Mouse (Mus musculus) adrenal gland, adult 2 months (tissue): Measurements from ENCODE around the gene Pgm5. TPM values are rescaled to one million over a fixed set of nuclear protein-coding genes. Genes with fewer than 3 reads are reported as not detected.
A peak's percentile ranks its signal among the peaks of the same experiment; 100 is the strongest.
"Not testable (repeated sequence)": the region's sequence is repeated elsewhere in the genome, so short reads cannot be mapped to it uniquely, and the experiment has no call there.

Experiments
- DNase-seq: peaks from one replicate; pipeline ENCODE4 v3.0.0; 2021
- long read RNA-seq: library from polyadenylated mRNA; stranded (forward); transcript quantifications from one replicate; pipeline ENCODE4 v2.0.0, GENCODE M21; 2021
- polyA plus RNA-seq: library from polyadenylated mRNA; depleted of rRNA; stranded (reverse); fragments of >200 nt; gene quantifications from 2 replicates; pipeline ENCODE4 v1.2.3, GENCODE M21; 2012; rRNA removed
- total RNA-seq, 2 experiments: library from RNA; stranded (reverse); gene quantifications; 2 replicates each; pipeline ENCODE4 v1.2.3; 2021

The Pgm5 gene
- total RNA-seq (10 to 100 TPM; 51.9 to 89.1 TPM), polyA plus RNA-seq (5.3 and 7.3 TPM in 2 replicates)
- long read RNA-seq, transcript Pgm5-201 (11 exons, 3,239 nt) = major isoform, 5 of 7 reads
- long read RNA-seq, partial matches to known transcripts = 1 of 7 reads
- long read RNA-seq, other reads (novel, unspliced or antisense) = 1 of 7 reads

GRCm38 (mm10) chr19:24861612-24862451, at the start of gene Pgm5:
Pgm5 (minus strand) TSS chr19:24861855.
- peak; percentile 74 for DNase-seq

- DNase-seq = no peak
Observed at GRCm38 (mm10) chr19:24908385-24909155, 46.9 kb upstream of the Pgm5 start.

DNA sequence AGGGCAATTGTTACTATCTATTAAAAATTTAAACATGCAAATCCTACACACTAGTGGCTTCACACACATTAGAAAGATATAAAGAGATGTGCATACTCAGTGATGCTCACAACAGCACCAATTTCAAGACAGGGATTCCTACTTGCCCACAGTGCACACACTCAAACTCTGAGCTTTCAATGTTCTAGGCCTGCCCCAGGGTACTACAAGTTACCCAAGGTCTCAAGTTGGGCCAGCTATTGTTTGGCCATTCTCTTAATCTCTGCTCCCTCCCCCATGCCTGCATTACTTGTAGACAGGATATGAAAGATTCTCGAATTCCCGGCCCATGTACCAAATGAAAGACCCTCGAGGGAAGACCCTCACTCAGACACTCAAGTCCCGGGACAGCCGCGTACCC, 46.0 kb upstream of the Pgm5 start:
- no peak for DNase-seq

- no peak for DNase-seq
Observed at GRCm38 (mm10) chr19:24902821-24903220, 41.2 kb upstream of the Pgm5 start.

GRCm38 (mm10) chr19:24902256-24902655, 40.6 kb upstream of the Pgm5 start:
- DNase-seq = no peak

GRCm38 (mm10) chr19:24901666-24902065, 40.0 kb upstream of the Pgm5 start:
- DNase-seq = no peak

GRCm38 (mm10) chr19:24900581-24901220, 39.0 kb upstream of the Pgm5 start, which contains the start of gene Foxd4:
Foxd4 (minus strand) TSS chr19:24901197.
- DNase-seq = no peak

- peak; percentile 27 for DNase-seq
Observed at GRCm38 (mm10) chr19:24899578-24900544, 38.2 kb upstream of the Pgm5 start.

DNA sequence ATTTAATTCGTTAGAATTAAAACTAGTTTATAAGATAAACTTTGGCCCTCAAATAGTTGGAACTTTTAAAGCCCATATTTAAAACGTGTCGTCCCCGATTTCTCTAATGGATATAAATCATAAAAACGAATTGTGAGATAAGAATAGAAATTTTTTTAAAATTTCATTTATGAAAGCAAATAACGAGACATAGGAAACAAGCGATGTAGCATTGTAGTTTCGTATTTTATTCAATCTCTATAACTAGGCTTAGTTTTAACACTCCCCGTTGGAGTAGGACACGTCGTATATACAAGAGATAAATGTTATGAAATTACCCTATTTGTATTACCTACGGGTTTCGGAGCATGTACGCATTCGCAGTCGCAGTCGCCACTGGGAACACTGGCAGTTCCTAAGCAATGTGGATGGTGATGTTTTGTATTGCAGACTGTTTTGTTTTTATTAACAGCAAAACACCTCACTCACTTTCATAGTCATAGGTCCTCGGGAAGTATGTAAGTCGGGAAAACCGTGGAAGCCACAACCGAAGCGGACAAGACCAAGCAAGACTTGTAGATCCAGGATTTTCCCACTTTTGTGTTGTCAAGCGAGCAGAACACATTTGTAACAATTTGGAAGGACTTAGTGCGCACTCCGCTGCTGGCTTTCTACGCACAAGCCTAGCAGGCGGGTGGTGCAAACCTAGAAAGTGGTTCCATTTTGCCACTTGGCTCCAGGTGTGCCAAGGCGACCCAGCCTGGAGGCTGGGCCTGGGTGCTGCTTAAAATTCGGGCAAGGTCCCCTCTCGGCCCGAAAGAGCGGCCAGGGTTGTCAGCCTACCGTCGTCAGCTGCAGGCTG, 37.3 kb upstream of the Pgm5 start:
- DNase-seq = peak; percentile 8

GRCm38 (mm10) chr19:24897896-24898736, 36.5 kb upstream of the Pgm5 start:
- DNase-seq = no peak

- peak; percentile 17 for DNase-seq
Observed at GRCm38 (mm10) chr19:24897006-24897895, 35.6 kb upstream of the Pgm5 start.

GRCm38 (mm10) chr19:24896536-24896935, 34.9 kb upstream of the Pgm5 start:
- no peak for DNase-seq

GRCm38 (mm10) chr19:24886888-24887287, 25.2 kb upstream of the Pgm5 start:
- DNase-seq = no peak

DNA sequence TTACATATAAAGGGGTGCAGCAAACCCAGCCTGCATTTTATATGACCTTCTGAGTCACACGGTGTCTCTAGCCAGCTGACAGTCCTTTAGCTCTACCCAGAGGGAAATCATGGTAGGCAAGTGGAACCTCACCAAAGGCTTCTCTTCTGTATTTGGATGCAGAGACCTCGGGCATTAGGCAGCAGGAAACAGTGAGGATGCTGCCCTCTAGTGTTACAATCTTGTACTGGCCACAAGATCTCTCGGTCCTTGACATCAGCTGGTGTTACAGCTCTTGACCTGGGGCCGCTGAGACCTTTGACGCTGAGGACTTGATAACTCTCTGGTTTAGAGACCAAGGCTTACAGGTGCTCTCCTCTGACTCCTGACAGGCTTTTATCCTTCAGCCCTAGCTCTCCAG, 23.8 kb upstream of the Pgm5 start:
- peak; percentile 40 for DNase-seq

DNA sequence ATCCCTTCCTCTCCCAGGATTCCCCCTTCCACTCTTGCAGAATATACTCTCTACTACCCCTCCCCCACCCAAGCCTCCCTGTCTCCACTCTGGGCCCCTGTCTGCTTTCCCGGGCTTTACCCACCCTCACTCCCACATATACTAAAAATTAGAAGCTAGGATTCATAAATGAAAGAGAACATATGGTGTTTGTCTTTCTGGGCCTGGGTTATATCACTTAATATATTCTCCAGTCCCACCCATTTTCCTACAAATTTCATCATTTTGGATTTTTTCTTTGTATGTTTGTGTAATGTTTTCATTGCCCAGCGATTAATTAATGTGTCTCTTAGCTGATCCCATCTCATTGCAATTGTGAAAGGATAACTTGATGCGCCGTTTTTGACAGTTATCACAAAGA, 19.6 kb upstream of the Pgm5 start:
- DNase-seq = no peak

DNA sequence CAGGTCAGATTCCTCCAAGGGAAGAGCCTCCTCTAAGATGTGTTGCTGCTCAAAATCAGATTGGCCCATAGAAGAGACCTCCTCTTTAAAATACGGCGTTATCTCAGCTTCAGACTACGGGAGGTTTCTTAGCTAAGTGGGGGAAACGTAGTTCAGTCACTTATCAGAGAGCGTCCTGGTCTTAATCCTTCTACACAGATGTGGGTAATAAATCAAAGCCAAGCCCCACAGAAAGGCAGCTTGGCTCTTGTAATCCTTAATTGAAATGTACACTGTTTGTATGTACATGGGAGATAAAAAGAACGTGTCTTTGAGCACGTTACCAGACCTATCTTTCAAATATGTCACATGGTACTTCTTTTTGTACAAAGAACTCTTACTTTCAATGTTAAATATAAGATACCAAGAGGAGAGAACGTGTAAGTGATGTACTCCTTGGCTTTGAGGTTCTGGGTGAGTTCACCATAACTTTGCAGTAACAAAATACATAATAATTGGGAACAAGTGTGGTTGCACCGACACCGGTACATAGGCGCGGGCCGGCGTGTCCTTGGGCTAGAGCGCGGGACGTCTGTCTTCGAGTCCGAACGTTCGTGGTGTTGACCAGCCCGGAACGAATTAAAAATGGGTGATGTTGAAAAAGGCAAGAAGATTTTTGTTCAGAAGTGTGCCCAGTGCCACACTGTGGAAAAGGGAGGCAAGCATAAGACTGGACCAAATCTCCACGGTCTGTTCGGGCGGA, 13.6 kb upstream of the Pgm5 start, which contains the start of gene Gm10053:
TSS of gene Gm10053 (plus strand) at position 558 of the 742 bp plus-strand sequence.
- DNase-seq = not testable (repeated sequence)

GRCm38 (mm10) chr19:24873873-24874272, 12.2 kb upstream of the Pgm5 start:
- DNase-seq = no peak
